Mouse (Mus musculus) layer of hippocampus, adult 9-10 months (tissue): Measurements from ENCODE around the gene Mtmr1.
A peak's percentile ranks its signal among the peaks of the same experiment; 100 is the strongest.
"Not testable (repeated sequence)": the region's sequence is repeated elsewhere in the genome, so short reads cannot be mapped to it uniquely, and the experiment has no call there.

ENCODE experiments used
- DNase-seq: peaks from one replicate; pipeline ENCODE4 v3.0.0; 2022; ENCODE audit warnings: low spot score

Gene Mtmr1

DNA sequence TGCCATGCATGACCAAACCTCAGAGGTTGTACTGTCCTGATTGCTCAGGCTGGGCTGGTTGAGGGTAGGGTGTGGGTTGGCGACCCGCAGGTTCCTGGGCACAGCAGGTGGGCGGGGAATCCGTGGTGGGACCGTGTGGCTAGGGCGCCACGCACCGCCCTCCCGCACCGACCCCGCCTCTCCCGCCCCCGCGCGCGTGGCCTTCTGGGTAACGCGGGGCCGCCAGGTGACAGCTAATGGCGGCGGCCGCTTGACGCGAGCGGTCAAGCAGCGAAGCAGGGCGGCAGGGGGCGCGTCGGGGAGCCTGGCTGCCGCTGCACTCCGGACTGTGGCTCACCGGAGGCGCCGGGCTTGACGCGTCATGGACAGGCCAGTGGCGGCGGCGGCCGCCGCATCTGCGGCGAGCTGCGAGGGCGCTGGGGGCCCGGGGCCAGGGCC is at the start of gene Mtmr1:
Gene Mtmr1 (plus strand): TSS at position 207 of the 438 bp plus-strand sequence.
- no peak for DNase-seq

GRCm38 (mm10) chrX:71352033-71352432 is 12.5 kb upstream of the Mtmr1 start:
- no peak for DNase-seq

DNA sequence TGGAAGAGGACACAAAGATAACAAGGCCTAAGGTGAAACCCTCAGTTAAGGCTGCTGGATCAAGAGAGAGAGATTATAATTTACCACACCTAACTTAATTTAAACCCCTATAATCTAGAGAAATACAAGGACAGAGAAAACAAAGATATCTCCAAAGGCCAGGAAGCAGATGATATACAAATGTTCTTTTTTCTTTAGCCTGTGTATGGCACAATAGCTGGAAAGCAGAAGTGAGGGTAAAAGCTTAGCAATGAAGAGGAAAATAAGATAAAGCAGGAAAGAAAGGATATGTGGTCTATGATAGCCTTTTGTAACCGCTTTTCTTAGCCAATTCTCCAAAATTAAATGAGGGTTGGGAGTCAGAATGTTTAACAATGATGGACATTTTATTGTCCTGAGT is 9.2 kb upstream of the Mtmr1 start:
- DNase-seq: no peak

DNA sequence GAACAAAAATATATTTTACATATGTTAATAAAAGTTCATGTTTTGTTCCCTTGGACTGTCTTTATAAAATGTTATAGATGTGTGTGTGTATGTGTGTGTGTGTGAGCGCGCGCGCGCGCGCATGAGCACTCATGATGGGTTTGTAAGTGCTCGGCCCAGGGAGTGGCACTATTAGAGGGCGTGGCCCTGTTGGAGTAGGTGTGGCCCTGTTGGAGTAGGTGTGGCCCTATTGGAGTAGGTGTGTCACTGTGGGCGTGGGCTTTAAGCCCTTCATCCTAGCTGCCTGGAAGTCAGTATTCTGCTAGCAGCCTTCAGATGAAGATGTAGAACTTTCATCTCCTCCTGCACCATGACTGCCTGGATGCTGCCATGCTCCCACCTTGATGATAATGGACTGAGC is 2.8 kb upstream of the Mtmr1 start:
- DNase-seq: not testable (repeated sequence)

GRCm38 (mm10) chrX:71364062-71364461 is 498 bp upstream of the Mtmr1 start:
- no peak for DNase-seq

DNA sequence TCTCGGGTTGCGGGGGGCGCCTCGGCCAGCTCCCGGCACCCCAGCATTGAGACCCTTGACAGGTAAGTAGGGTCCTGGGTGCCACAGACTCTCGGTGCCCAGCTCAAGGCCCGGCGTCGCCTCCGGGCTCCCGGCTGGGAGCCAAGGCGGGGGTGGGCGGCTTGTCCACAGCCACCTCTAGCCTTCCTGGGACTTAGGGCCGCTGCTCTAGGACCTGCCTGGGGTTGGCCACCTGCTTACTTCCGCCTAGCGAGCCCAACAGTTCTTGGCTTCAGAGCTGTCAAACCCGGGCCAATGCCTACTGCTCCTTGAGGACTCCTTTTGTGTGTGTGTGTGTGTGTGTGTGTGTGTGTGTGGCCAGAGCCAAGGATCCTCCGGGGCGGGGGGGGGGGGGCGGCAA is 451 bp downstream of the Mtmr1 start:
- DNase-seq: no peak

DNA sequence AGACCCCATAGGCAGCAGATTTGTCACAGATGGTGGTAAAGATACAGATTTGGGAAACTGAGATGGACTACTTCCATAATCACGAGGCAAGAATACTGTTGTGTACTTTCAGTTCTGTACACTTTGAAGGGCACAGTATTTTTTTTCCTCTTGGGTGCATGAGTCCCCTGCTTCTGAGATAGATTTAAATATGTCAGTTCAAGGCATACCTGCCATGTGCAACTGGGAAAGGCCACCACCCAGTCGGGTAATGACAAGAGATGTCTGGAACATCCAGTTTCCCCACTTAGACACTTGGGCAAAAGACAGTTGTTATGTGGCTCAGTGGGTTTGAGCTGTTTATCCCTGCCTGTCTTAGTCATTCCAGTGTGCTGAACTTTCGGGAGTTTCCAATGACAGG is 950 bp downstream of the Mtmr1 start:
- no peak for DNase-seq

DNA sequence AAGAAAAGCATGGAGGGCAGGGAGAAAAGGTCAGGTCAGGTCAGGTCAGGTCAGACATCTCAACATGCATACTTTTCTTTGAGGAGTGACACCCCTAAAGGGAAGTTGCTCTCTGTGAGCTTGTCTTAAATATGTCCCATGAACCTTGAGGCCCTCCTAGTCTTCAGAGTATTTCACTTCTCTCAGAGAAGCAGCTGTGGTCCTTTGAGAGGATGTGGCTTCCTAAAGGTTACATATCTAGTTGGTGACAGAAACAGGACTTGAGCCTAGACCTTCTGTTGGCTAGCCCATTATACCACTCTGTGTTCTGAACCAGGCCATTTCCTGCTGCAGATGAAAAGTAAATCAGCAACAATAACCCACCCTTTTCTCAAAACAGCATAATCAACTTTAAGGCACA is 2.4 kb downstream of the Mtmr1 start:
- no peak for DNase-seq

GRCm38 (mm10) chrX:71376781-71377180 is 12.2 kb downstream of the Mtmr1 start:
- no peak for DNase-seq

DNA sequence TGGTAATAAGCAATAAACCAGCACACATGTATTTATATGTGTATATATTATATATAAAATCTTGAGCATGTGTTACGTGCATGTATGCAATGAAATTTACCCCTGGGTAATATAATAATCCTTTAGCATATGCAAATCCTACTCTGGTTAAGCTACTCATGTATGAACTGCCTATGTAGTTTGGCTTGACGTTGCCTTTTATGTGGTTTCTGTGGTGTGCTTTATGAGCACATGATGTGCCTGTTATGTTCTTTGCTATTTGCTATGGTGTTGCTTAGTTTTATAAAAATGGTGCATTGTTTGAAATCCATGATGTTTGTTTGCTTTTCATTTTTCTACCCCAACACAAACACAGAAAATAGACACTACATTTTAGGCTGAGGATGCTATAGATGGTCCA is 13.9 kb downstream of the Mtmr1 start:
- DNase-seq: no peak

GRCm38 (mm10) chrX:71381571-71381970 is 17.0 kb downstream of the Mtmr1 start:
- DNase-seq: no peak

DNA sequence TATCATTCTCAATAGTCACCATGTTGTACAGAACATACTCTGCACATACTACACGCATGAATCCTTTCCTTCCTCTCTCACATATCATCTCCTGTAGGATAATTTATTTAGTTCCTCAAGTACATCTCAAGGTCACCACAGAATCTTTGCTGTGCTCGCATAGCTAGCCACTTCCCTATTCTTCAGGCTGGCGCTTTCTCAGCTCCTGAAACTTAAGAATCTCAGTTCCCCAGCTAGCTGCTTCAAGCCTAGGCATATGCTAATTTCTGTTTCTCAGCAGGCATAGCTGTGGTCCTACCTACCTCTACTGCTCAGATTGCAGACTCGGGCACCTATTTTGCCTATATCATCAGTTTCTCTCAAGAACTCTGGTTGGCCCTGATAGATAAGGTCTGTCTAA is 31.8 kb downstream of the Mtmr1 start:
- no peak for DNase-seq

GRCm38 (mm10) chrX:71406290-71406689 is 41.7 kb downstream of the Mtmr1 start:
- no peak for DNase-seq

GRCm38 (mm10) chrX:71408386-71408785 is 43.8 kb downstream of the Mtmr1 start:
- DNase-seq: no peak

- no peak for DNase-seq
Measured at GRCm38 (mm10) chrX:71412776-71413175, 48.2 kb downstream of the Mtmr1 start.

DNA sequence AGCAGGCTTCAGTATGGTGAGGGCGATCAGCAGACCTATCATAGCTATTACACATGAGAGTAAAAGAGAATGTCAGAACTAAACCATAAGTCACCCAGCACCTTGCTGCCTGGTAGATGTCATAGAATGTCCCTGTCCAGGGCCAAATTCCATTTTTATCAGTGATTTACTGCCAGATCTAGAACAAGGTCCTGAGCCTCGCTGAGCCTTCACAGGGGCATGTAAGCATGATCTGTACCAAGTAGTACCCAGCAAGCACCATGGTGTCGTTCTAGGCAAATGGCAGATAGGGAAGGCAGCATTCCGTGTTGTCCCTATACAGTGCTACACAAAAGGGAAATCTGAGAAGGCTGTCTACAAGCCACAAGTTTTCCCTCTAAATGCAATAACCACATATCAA is 49.1 kb downstream of the Mtmr1 start:
- no peak for DNase-seq

- DNase-seq: no peak
Measured at GRCm38 (mm10) chrX:71424852-71425251, 60.3 kb downstream of the Mtmr1 start.

DNA sequence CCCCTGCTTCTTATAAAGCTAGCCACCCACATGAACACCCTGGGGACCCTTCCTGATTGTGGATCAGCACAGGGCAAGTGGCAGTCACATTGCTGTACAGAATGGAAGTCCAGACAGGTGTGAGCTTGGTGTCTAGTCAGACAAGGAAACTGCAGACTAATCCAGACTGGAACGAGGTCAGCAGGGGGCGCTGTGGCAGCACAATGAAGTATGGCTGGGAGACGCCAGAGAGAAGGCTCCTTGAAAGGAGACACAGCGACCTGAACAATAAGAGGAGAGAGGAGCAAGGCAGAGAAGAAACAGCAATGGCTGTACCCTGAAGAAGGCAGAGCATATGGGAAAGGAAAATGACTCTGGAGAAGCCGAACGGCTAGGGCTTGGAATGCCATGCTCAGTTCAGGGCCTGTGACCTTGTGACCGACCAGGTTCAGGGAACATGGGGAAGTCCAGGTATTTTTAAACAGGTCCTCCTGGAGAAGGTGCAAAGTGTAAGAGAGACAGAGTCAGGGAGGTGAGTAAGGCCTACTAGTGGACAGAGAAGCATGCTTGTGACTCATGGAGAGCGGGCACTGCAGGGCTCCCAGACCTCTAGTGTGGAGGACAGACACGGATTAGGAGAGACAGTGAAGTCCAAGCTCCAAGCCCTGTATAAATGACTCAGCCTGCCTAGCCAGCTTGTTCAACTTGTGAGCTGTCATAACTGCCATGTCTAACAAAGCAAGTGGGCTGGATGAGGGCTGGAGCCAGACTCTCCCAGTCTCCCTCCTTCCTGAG is 61.4 kb downstream of the Mtmr1 start:
- peak; percentile 55 for DNase-seq

- DNase-seq: no peak
Measured at GRCm38 (mm10) chrX:71427491-71427890, 62.9 kb downstream of the Mtmr1 start.

DNA sequence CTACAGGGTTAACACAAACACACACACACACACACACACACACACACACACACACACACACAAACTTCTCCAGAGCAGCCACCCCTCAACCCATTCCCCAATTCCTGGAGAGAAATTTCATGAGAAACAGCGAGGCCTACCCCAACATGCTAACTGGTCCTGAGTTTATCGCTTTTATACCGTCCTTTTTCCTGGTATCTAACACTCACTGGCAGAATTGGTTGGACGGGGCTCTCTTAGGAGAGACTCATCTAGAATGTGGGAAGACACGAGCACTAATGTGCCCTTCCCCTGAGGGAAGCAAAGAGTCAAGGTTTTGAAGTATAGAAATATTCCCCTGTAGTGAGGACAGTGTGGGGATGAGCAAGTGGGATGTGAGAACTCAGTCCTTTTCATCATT is 66.3 kb downstream of the Mtmr1 start:
- no peak for DNase-seq

DNA sequence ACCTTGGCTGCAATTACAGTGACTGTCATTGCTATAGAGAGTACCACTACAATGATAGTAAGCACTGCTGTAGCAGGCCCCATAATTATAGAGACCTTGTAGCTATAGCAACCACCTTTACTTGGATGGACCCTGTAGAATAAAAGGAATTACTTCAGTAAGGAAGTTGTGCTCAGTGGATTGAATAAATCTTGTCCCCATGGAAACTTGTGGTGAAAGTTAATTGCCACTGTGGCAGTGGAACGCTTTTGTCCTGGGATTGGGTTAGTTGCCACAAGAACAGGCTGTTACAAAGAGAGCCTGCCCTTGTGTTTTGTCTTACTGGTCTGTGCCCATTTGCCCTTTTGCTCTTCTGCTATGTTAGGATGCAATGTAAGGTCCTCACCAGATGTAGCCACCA is 69.9 kb downstream of the Mtmr1 start:
- DNase-seq: no peak

DNA sequence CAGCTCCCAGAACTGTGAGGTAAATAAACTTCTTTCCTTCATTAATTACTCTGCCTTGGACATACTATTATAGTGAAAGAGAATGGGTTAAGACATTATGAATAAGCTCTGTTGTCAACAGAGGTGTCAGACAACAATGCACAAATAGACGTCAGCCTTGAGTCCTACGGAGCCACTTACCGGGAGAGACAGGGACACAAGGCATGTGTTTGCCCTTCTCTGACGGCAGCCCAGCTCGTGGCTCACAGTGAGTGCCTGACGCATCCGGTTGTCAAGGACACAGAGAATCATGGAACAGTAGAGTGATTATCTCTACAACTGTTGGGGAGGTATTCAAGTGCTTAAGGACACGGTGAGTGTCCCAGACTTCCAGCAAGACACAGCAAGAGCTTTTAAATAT is 70.3 kb downstream of the Mtmr1 start:
- no peak for DNase-seq

- no peak for DNase-seq
Measured at GRCm38 (mm10) chrX:71435542-71435941, 71.0 kb downstream of the Mtmr1 start.

DNA sequence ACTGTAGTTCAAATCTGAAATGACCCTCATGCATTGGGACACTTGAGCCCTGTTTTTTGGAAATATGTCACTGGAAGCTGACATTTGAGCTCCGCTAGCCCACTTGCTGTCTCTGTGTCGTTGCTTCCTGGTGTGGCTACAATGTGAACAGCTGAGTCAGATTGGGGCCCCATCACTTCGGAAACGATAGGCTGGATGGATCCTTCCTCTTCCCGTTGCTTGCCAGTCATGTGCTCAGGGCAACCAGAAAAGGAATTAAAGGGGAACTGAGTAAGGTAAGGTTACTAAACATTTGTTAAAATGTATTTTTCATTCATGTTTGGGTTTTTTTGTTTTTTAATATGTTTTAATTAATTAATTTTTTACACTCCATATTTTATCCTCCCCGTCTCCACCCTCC is 74.9 kb downstream of the Mtmr1 start:
- DNase-seq: no peak
